Mouse (Mus musculus): ENCODE measurements around the gene Gpr108. TPM values are rescaled to one million over a fixed set of nuclear protein-coding genes. Genes with fewer than 3 reads are reported as not detected.
A peak's percentile ranks its signal among the peaks of the same experiment; 100 is the strongest.

Gpr108 gene
- total RNA-seq, 1 experiment from 2014 or later = 14.9 TPM

GRCm38 (mm10) chr17:57251431-57251830 is 3.2 kb upstream of the Gpr108 start:
- ATAC-seq (replicated peaks in 1 of 2; ENCODE audit: insufficient read depth in 1 of 2, low FRiP score in 2 of 2, low TSS enrichment in 1 of 2, low read depth in 1 of 2, poor library complexity in 2 of 2, severe bottlenecking in 2 of 2) = no peak

GRCm38 (mm10) chr17:57250461-57251160 is 2.4 kb upstream of the Gpr108 start:
- ATAC-seq (replicated peaks in 1 of 2; ENCODE audit: insufficient read depth in 1 of 2, low FRiP score in 2 of 2, low TSS enrichment in 1 of 2, low read depth in 1 of 2, poor library complexity in 2 of 2, severe bottlenecking in 2 of 2) = no peak

GRCm38 (mm10) chr17:57249186-57250181 is 1.2 kb upstream of the Gpr108 start, which contains the start of gene Trip10:
Gene Trip10 (plus strand): TSS chr17:57249455.
- peak; percentile 28 to 47 for ATAC-seq (replicated peaks in 1 of 2; ENCODE audit: insufficient read depth in 1 of 2, low FRiP score in 2 of 2, low TSS enrichment in 1 of 2, low read depth in 1 of 2, poor library complexity in 2 of 2, severe bottlenecking in 2 of 2)

- ATAC-seq (replicated peaks in 1 of 2; ENCODE audit: insufficient read depth in 1 of 2, low FRiP score in 2 of 2, low TSS enrichment in 1 of 2, low read depth in 1 of 2, poor library complexity in 2 of 2, severe bottlenecking in 2 of 2) = no peak
Observed at GRCm38 (mm10) chr17:57248771-57249170, 525 bp upstream of the Gpr108 start.

- ATAC-seq (replicated peaks in 1 of 2; ENCODE audit: insufficient read depth in 1 of 2, low FRiP score in 2 of 2, low TSS enrichment in 1 of 2, low read depth in 1 of 2, poor library complexity in 2 of 2, severe bottlenecking in 2 of 2) = peak; percentile 78 to 79
Observed at GRCm38 (mm10) chr17:57247393-57248200, 649 bp downstream of the Gpr108 start.

DNA sequence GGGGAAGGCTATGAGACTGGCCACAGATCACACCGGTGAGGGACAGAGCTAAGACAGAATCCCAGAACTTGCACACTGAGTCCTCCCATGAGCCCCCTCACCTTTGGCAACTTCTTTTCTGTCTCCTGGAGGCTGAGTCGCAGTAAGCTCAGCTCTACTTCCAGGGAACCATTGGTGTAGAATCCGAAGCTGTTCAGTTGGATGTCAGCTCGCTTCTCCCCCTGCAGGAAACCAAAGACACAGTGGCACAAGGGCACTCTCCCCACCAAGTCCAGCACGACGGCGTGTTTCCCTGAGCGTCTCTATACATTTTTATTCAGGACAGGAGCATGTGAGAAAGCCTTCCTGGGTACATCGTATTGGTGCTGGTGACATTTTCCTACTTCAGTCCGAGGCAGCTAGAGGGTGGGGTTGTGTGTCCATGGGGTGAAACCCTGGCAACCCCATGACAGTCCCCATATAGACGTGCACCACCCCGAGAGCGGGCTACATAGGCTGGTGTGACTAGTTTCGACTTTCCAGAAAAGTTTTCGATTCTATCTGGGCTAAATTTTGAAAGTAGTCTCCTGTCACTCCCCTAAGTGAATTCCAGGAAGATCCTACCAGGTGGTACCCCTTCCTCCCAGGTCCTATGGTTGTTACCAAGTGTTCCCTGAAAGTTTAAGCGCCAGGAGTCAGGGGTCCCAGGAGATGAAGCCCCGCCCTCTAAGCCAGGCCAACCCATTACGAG is 1.4 kb downstream of the Gpr108 start:
- ATAC-seq (replicated peaks in 1 of 2; ENCODE audit: insufficient read depth in 1 of 2, low FRiP score in 2 of 2, low TSS enrichment in 1 of 2, low read depth in 1 of 2, poor library complexity in 2 of 2, severe bottlenecking in 2 of 2) = no peak

DNA sequence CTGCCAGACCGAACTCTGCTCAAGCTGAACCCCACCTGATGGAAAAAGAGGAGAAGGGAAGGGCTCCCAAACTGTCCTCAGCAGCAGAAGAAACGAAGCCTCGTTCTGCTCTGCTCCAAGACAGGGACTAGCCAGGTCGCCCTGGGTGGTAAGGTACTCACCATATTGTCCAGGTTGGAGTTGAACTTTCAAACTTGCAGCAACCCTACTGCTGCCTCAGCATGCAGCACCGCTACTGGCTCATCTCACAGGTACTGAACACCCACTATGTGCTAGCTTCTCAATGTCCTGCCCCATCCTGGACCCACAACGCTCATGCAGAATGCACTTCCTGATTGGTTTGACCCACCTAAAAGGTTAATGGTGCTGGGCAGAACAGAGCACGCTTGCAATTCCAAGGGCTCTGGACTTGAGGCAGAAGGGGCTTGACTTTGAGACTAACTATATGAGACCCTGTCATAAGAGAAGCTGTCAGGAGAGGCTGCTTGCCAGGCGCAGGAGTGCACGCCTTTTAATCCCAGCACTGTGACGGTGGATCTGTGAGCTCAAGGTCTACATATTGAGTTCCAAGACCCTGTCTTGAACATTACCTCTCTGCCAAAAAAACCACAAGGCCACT is 2.8 kb downstream of the Gpr108 start:
- no peak for ATAC-seq (replicated peaks in 1 of 2; ENCODE audit: insufficient read depth in 1 of 2, low FRiP score in 2 of 2, low TSS enrichment in 1 of 2, low read depth in 1 of 2, poor library complexity in 2 of 2, severe bottlenecking in 2 of 2)

DNA sequence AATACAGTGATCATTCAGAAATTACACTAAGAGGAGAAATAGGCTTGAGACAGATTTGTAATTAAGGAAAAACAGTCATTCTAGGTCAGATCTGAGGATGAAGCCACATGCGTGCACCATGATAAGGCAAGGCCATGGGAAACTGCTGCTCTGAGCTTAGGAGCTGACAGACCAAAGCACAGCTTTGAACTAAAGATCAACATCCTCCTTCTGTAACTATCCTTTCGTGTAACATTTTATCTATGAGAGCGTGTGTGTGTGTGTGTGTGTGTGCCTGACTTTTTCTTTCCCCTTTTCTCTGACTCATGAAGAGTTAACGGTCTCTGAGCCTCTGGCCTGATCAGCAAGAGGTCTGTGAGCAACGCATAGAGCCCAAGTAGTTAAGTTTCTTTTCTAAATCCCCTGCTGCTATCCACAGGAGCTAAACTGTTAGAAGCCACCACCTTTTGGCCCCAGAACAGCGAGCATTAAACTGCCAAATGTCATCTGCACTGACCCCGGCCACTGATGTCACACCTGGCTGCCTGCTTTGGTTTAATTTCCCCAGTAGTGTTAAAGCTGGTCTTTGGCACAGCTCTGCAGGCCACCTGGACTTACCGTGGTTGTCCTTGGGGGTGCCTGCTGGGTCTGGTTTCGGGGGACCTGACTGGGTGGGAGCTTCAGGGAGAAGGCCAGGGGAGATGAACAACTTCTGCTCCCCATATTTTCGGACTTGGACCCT is 4.4 kb downstream of the Gpr108 start:
- ATAC-seq (replicated peaks in 1 of 2; ENCODE audit: insufficient read depth in 1 of 2, low FRiP score in 2 of 2, low TSS enrichment in 1 of 2, low read depth in 1 of 2, poor library complexity in 2 of 2, severe bottlenecking in 2 of 2) = no peak

DNA sequence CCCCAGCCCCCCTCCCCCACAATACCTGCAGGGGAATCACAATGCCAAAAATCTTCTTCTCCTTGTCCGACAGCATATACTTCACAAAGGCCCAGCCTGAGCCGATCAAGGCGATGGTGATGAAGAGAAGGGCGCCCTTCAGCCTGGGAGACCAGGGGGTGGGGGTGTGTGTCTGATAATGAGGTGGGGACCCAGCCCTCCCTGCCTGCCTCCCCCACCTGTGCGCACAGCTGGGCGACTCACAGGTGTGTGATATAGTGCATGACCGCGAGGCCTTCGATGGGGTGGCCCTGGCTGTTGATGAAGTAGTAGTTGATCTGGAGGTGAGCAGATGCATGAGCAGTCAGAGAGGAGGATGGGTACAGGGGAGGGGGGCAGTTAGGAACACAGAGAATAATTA is 11.1 kb downstream of the Gpr108 start:
- ATAC-seq (replicated peaks in 1 of 2; ENCODE audit: insufficient read depth in 1 of 2, low FRiP score in 2 of 2, low TSS enrichment in 1 of 2, low read depth in 1 of 2, poor library complexity in 2 of 2, severe bottlenecking in 2 of 2) = no peak

DNA sequence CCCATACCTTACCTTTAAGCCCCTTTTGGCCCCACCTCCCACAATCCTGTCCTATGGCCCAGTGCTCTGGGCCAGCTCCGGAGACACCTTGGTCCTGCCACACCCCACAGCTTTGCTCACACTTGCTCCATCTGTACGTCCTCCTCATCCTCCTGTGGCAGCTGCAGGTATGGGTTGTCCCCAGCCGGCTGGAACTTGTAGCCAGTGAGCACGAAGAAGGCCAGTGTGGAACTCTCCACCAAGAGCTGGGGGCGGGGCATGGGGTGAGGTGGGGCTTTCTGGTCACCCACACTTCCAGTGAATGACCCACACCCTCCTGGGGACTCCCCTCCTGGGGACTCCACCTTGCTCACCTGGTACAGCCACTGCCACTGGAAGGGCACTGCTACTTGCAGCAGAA is 12.4 kb downstream of the Gpr108 start:
- ATAC-seq (replicated peaks in 1 of 2; ENCODE audit: insufficient read depth in 1 of 2, low FRiP score in 2 of 2, low TSS enrichment in 1 of 2, low read depth in 1 of 2, poor library complexity in 2 of 2, severe bottlenecking in 2 of 2) = no peak

DNA sequence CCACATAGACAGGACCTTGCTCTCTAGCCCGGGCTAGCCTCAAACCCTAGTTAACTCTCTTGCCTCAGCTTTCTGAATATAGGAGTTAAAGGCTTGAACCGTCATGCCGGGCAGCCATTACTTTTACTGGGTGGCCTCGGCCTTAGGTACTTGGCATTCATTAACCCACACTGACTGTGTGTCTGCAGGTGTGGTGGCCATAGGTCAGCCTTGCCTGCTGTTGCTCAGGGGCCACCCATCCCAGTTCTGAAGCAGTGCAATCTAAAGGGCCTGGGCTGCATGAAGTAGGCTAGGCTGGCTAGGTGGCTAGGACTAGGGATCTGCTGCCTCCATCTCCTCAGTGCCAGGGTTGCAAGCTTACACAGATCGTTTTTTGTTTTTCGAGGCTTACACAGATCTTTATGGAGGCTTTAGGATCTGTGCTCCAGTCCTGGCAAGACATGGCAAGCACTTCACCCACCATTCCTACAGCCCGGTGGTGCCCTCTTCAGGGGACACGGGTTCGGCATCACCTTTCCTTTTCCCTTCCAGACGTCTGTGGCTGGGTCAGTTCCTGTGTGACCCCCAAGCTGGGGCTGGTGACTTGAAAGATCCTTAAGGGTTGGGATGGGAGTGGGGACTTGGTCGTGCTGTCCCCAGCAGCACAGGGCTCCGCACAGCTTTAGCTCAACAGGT is 13.9 kb downstream of the Gpr108 start:
- no peak for ATAC-seq (replicated peaks in 1 of 2; ENCODE audit: insufficient read depth in 1 of 2, low FRiP score in 2 of 2, low TSS enrichment in 1 of 2, low read depth in 1 of 2, poor library complexity in 2 of 2, severe bottlenecking in 2 of 2)

DNA sequence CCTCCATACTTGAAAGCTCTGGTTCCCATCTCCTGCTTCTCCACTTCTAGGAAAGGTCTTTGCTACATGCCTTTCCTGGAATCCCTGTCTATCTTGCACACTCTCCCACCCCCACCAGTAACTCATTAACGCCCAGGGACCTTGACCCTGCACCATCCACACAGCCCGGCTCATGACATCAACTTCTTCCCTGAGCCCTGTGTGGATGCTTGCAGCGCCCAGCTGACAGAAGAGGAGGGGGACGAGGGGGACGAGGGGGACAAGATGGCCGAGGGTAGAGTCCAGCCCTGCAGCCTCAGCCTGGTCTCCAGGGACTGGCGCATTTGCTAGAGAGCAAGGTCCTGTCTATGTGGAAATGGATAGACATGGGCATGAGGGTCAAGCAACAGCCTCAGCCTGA is 15.2 kb downstream of the Gpr108 start:
- ATAC-seq (replicated peaks in 1 of 2; ENCODE audit: insufficient read depth in 1 of 2, low FRiP score in 2 of 2, low TSS enrichment in 1 of 2, low read depth in 1 of 2, poor library complexity in 2 of 2, severe bottlenecking in 2 of 2) = no peak

DNA sequence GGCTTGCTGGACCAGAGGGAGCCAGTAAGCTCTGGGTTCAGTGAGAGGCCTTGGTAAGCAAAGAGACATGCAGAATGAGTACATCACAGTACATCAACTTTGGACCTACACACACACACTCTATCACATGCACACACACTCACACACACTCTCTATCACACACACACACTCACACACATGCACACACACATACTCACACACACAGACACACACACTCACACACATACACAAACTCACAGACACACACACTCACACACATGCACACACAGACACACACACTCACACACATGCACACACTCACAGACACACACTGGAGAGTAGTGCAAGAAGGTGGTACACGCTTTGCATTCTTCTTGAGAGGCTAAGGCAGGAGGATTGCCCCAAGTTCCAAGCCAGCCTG is 16.0 kb downstream of the Gpr108 start:
- ATAC-seq (replicated peaks in 1 of 2; ENCODE audit: insufficient read depth in 1 of 2, low FRiP score in 2 of 2, low TSS enrichment in 1 of 2, low read depth in 1 of 2, poor library complexity in 2 of 2, severe bottlenecking in 2 of 2) = no peak

- ATAC-seq (replicated peaks in 1 of 2; ENCODE audit: insufficient read depth in 1 of 2, low FRiP score in 2 of 2, low TSS enrichment in 1 of 2, low read depth in 1 of 2, poor library complexity in 2 of 2, severe bottlenecking in 2 of 2) = peak in 1 of 2 experiments; percentile 13; a peak in 1 of 4 replicates
Observed at GRCm38 (mm10) chr17:57231321-57231771, 16.9 kb downstream of the Gpr108 start.

DNA sequence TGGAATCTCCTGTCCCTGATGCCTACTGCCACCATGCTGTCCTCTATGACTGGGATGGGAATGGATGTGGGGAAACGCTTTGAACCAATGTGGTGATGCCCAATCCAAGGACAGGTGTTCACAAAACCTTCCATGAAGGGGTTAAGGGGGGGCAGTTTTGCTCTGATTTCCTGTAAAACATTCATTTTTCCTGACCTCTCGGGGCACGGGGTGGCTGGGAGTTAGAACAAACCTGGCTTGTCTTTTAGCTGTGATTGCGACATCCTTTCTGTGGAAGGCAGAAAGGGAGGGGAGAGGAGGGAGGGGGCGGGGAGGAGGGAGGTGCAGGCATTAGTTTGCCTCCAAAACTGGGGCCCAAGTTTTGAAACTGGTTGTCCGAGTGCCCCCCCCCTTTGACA is 17.5 kb downstream of the Gpr108 start:
- ATAC-seq (replicated peaks in 1 of 2; ENCODE audit: insufficient read depth in 1 of 2, low FRiP score in 2 of 2, low TSS enrichment in 1 of 2, low read depth in 1 of 2, poor library complexity in 2 of 2, severe bottlenecking in 2 of 2) = no peak

All from hematopoietic stem cell, adult 5-6 weeks (primary cell).